Mouse (Mus musculus): ENCODE measurements around the gene Usp15. TPM values are rescaled to one million over a fixed set of nuclear protein-coding genes. Genes with fewer than 3 reads are reported as not detected.
A peak's percentile ranks its signal among the peaks of the same experiment; 100 is the strongest.

Gene Usp15
- polyA plus RNA-seq, 1 experiment = 48.2 TPM

DNA sequence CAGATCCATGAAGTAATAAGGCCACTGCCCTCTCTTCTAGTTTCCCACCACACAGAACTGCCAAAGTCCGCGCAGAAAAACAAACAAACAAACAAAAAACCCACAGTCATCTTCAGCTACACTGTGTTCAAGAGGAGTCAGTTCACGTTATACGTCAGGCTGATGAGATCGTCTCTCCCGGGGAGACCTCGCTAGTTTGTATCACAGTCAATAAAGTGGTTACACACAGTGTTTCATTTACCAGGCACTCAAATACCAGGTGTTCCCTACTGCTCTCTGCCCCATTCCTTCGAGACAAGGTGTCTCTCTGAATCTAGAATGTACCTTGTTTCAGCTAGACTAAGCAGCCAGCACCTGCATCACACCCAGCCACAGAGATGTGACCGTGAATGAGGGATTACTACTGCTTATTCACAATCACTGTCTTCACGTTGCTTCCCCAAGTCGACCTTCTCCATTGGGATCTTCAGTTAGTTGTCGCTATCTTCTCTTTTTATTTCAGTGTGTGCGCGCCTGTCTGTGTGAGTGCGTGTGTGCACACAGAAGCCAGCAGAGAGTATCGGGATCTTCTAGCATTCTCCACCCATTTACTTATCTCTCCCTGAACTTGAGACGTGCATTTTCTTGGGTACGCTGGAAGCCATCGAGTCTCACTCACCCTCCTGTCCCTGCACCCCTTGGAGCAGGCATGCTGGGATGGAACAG is 3.0 kb upstream of the Usp15 start:
- TF ChIP-seq CTCF (IDR thresholded peaks at IDR 0.05; ENCODE audit: borderline replicate concordance, extremely low read depth, insufficient read depth, insufficient read length) = no peak
- no peak for TF ChIP-seq POLR2A (IDR thresholded peaks at IDR 0.05; ENCODE audit: borderline replicate concordance, extremely low read depth, insufficient read depth, insufficient read length, poor library complexity, severe bottlenecking)
- no peak for DNase-seq (ENCODE audit: low read depth)

DNA sequence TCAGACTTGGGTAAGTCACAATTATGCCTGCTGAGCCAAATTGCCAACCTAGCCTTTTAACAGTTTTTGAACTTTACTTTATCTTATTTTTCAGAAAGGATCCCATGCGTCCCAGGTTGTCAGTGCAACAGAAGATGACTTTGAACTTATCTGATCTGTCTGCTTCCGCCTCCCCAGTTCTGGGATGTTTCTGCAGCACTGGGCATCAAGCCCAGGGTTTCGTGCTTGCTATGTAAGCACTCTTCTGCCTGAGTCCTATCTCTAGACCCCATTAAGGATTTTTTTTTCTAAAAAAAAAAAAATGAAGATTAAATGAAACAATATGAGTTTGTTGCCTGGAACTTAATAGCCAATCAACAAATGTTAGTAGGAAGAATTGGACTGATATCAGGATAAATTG is 2.3 kb upstream of the Usp15 start:
- no peak for DNase-seq (ENCODE audit: low read depth)
- TF ChIP-seq POLR2A (IDR thresholded peaks at IDR 0.05; ENCODE audit: borderline replicate concordance, extremely low read depth, insufficient read depth, insufficient read length, poor library complexity, severe bottlenecking) (no peak), CTCF (IDR thresholded peaks at IDR 0.05; ENCODE audit: borderline replicate concordance, extremely low read depth, insufficient read depth, insufficient read length) (no peak)

GRCm38 (mm10) chr10:123198183-123198582 is 1.4 kb upstream of the Usp15 start:
- no peak for TF ChIP-seq CTCF (IDR thresholded peaks at IDR 0.05; ENCODE audit: borderline replicate concordance, extremely low read depth, insufficient read depth, insufficient read length)
- no peak for TF ChIP-seq POLR2A (IDR thresholded peaks at IDR 0.05; ENCODE audit: borderline replicate concordance, extremely low read depth, insufficient read depth, insufficient read length, poor library complexity, severe bottlenecking)
- DNase-seq (ENCODE audit: low read depth) = no peak

GRCm38 (mm10) chr10:123195961-123196834 is 597 bp downstream of the Usp15 start:
- peak; percentile 82 for DNase-seq (ENCODE audit: low read depth)
- no peak for TF ChIP-seq CTCF (IDR thresholded peaks at IDR 0.05; ENCODE audit: borderline replicate concordance, extremely low read depth, insufficient read depth, insufficient read length)
- TF ChIP-seq POLR2A (IDR thresholded peaks at IDR 0.05; ENCODE audit: borderline replicate concordance, extremely low read depth, insufficient read depth, insufficient read length, poor library complexity, severe bottlenecking) = no peak

DNA sequence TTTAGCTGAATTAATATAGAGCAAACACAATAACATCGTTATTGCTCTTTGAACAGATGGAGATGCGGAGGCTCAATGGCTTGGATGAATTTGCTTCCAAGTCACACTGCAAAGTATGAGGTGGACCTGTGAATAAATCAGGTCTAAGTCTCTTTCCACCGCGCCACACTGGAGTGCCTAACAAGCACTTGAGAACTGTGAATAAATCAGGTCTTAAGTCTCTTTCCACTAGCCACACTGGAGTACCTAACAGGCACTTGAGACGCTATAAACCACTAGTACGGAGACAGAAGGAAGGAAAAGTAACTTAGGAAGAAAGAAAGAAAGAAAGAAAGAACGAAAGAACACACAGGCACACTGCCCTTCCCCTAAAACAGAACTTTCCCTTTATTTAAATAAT is 1.3 kb downstream of the Usp15 start:
- TF ChIP-seq CTCF (IDR thresholded peaks at IDR 0.05; ENCODE audit: borderline replicate concordance, extremely low read depth, insufficient read depth, insufficient read length) = no peak
- no peak for TF ChIP-seq POLR2A (IDR thresholded peaks at IDR 0.05; ENCODE audit: borderline replicate concordance, extremely low read depth, insufficient read depth, insufficient read length, poor library complexity, severe bottlenecking)
- peak; percentile 62 for DNase-seq (ENCODE audit: low read depth)

- DNase-seq (ENCODE audit: low read depth) = no peak
- no peak for TF ChIP-seq POLR2A (IDR thresholded peaks at IDR 0.05; ENCODE audit: borderline replicate concordance, extremely low read depth, insufficient read depth, insufficient read length, poor library complexity, severe bottlenecking)
- TF ChIP-seq CTCF (IDR thresholded peaks at IDR 0.05; ENCODE audit: borderline replicate concordance, extremely low read depth, insufficient read depth, insufficient read length) = no peak
Observed at GRCm38 (mm10) chr10:123191038-123191437, 5.8 kb downstream of the Usp15 start.

- no peak for TF ChIP-seq CTCF (IDR thresholded peaks at IDR 0.05; ENCODE audit: borderline replicate concordance, extremely low read depth, insufficient read depth, insufficient read length)
- peak; percentile 9 for DNase-seq (ENCODE audit: low read depth)
Observed at GRCm38 (mm10) chr10:123187337-123187736, 9.5 kb downstream of the Usp15 start.

GRCm38 (mm10) chr10:123185907-123186306 is 10.9 kb downstream of the Usp15 start:
- no peak for TF ChIP-seq CTCF (IDR thresholded peaks at IDR 0.05; ENCODE audit: borderline replicate concordance, extremely low read depth, insufficient read depth, insufficient read length)
- no peak for TF ChIP-seq POLR2A (IDR thresholded peaks at IDR 0.05; ENCODE audit: borderline replicate concordance, extremely low read depth, insufficient read depth, insufficient read length, poor library complexity, severe bottlenecking)
- no peak for DNase-seq (ENCODE audit: low read depth)

DNA sequence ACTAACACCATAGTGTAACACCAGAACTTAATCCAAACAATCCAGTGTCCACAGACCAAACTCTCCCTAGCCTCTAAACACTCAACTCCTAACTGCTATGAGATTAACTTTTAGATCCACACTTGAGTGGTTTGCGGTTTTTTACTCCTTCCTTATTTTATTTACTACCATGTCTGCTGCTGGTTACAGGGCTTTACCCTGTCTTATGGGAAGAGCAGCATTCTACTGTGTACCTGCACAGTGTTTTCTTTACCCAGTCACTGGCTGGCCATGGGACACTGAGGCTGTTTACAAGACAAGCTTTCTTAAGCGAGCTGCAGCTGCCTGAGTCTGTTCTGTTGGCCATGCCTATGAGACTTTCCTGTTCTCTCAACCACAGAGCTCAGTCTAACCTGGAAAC is 13.1 kb downstream of the Usp15 start:
- no peak for DNase-seq (ENCODE audit: low read depth)
- TF ChIP-seq CTCF (IDR thresholded peaks at IDR 0.05; ENCODE audit: borderline replicate concordance, extremely low read depth, insufficient read depth, insufficient read length) = no peak
- TF ChIP-seq POLR2A (IDR thresholded peaks at IDR 0.05; ENCODE audit: borderline replicate concordance, extremely low read depth, insufficient read depth, insufficient read length, poor library complexity, severe bottlenecking) = no peak

DNA sequence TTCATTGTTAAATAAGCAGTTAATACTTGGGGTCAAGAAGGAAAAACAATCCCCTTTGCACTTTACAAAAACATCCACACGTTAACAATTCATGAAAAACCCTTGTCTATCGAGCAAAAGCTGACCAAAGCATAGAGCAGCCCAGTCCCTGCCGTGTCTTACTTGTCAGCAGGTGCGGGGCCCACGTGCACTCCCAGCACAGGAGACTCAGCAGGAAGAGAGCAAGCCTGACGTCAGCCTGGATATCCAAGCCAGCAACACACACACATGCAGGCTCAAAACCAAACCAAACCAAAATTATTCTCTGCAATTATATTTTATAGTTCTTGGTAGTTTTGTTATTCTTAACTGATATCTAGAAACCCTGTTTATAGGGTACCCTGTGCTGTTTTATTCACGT is 13.6 kb downstream of the Usp15 start:
- DNase-seq (ENCODE audit: low read depth) = peak; percentile 26
- TF ChIP-seq CTCF (IDR thresholded peaks at IDR 0.05; ENCODE audit: borderline replicate concordance, extremely low read depth, insufficient read depth, insufficient read length) (no peak), POLR2A (IDR thresholded peaks at IDR 0.05; ENCODE audit: borderline replicate concordance, extremely low read depth, insufficient read depth, insufficient read length, poor library complexity, severe bottlenecking) (no peak)

GRCm38 (mm10) chr10:123182391-123182790 is 14.4 kb downstream of the Usp15 start:
- TF ChIP-seq POLR2A (IDR thresholded peaks at IDR 0.05; ENCODE audit: borderline replicate concordance, extremely low read depth, insufficient read depth, insufficient read length, poor library complexity, severe bottlenecking) (no peak), CTCF (IDR thresholded peaks at IDR 0.05; ENCODE audit: borderline replicate concordance, extremely low read depth, insufficient read depth, insufficient read length) (no peak)

GRCm38 (mm10) chr10:123175771-123176170 is 21.0 kb downstream of the Usp15 start:
- DNase-seq (ENCODE audit: low read depth) = peak; percentile 32
- TF ChIP-seq CTCF (IDR thresholded peaks at IDR 0.05; ENCODE audit: borderline replicate concordance, extremely low read depth, insufficient read depth, insufficient read length) (peak; percentile 34; the same call in 1 of the 2 replicates), POLR2A (IDR thresholded peaks at IDR 0.05; ENCODE audit: borderline replicate concordance, extremely low read depth, insufficient read depth, insufficient read length, poor library complexity, severe bottlenecking) (no peak)

More at GRCm38 (mm10) chr10:123182391-123182790, 14.4 kb downstream of the Usp15 start:
- no peak for DNase-seq (ENCODE audit: low read depth)
